Mouse (Mus musculus) heart, postnatal 0 days (tissue): Measurements from ENCODE around the gene Itpr2.

Experiments used
- CTCF ChIP-seq: IDR thresholded peaks from 2 replicates; pipeline ENCODE4 v1.5.1; 2016; ENCODE audit warnings: antibody characterized with exemption, control low read depth, low read depth
- EP300 ChIP-seq: IDR thresholded peaks from 2 replicates; pipeline ENCODE4 v1.6.1; 2016; ENCODE audit warnings: antibody characterized with exemption, low read depth

GRCm38 (mm10) chr6:146342995-146343394 is 159.0 kb downstream of the Itpr2 start:
- TF ChIP-seq CTCF (no peak), EP300 (no peak)
